Mouse (Mus musculus) lung, adult 18-20 months (tissue): ENCODE data around the gene Trappc10.

Source experiments
- DNase-seq, 2 experiments: peaks; one replicate each; pipeline ENCODE4 v3.0.0; 2022; ENCODE audit warnings: mixed read lengths in 2 of 2

Gene Trappc10

GRCm38 (mm10) chr10:78244438-78245224 lies at the start of gene Trappc10:
Gene Trappc10, minus strand, starts transcription at chr10:78244641.
- DNase-seq = peak; percentile 89 to 90

- no peak for DNase-seq
Measured at GRCm38 (mm10) chr10:78293576-78293975, 49.1 kb upstream of the Trappc10 start.

GRCm38 (mm10) chr10:78292381-78292780 lies 47.9 kb upstream of the Trappc10 start:
- no peak for DNase-seq

- DNase-seq = no peak
Measured at GRCm38 (mm10) chr10:78290730-78291535, 46.5 kb upstream of the Trappc10 start.

GRCm38 (mm10) chr10:78288896-78289295 lies 44.5 kb upstream of the Trappc10 start:
- no peak for DNase-seq

GRCm38 (mm10) chr10:78288135-78288534 lies 43.7 kb upstream of the Trappc10 start:
- DNase-seq = no peak

GRCm38 (mm10) chr10:78287465-78288132 lies 43.2 kb upstream of the Trappc10 start:
- no peak for DNase-seq

GRCm38 (mm10) chr10:78285959-78286358 lies 41.5 kb upstream of the Trappc10 start:
- no peak for DNase-seq

- no peak for DNase-seq
Measured at GRCm38 (mm10) chr10:78285409-78285808, 41.0 kb upstream of the Trappc10 start.

- DNase-seq = no peak
Measured at GRCm38 (mm10) chr10:78284812-78285211, 40.4 kb upstream of the Trappc10 start.

GRCm38 (mm10) chr10:78282411-78282810 lies 38.0 kb upstream of the Trappc10 start:
- no peak for DNase-seq

- no peak for DNase-seq
Measured at GRCm38 (mm10) chr10:78280486-78280885, 36.0 kb upstream of the Trappc10 start.

- DNase-seq = peak; percentile 55 to 57
Measured at GRCm38 (mm10) chr10:78279210-78279609, 34.8 kb upstream of the Trappc10 start.

GRCm38 (mm10) chr10:78277835-78278234 lies 33.4 kb upstream of the Trappc10 start:
- no peak for DNase-seq

GRCm38 (mm10) chr10:78276242-78276641 lies 31.8 kb upstream of the Trappc10 start:
- no peak for DNase-seq

GRCm38 (mm10) chr10:78272932-78273331 lies 28.5 kb upstream of the Trappc10 start:
- DNase-seq = peak in 1 of 2 experiments; percentile 22

GRCm38 (mm10) chr10:78265881-78266280 lies 21.4 kb upstream of the Trappc10 start:
- no peak for DNase-seq

- peak in 1 of 2 experiments; percentile 10 for DNase-seq
Measured at GRCm38 (mm10) chr10:78264735-78265134, 20.3 kb upstream of the Trappc10 start.

- no peak for DNase-seq
Measured at GRCm38 (mm10) chr10:78260916-78261650, 16.6 kb upstream of the Trappc10 start.

GRCm38 (mm10) chr10:78260322-78260721 lies 15.9 kb upstream of the Trappc10 start:
- DNase-seq = no peak

GRCm38 (mm10) chr10:78259702-78260101 lies 15.3 kb upstream of the Trappc10 start:
- no peak for DNase-seq

- DNase-seq = no peak
Measured at GRCm38 (mm10) chr10:78259230-78259629, 14.8 kb upstream of the Trappc10 start.
